Mouse (Mus musculus) C2C12 (cell line): ENCODE data around the gene Afmid. TPM values are rescaled to one million over a fixed set of nuclear protein-coding genes. Genes with fewer than 3 reads are reported as not detected.

Source experiments
- H3K27me3 ChIP-seq: one replicate; pipeline ENCODE4 v1.6.1; 2011; ENCODE audit not compliant: control insufficient read depth, insufficient read depth, insufficient read length
- H3K36me3 ChIP-seq: one replicate; pipeline ENCODE4 v1.6.1; 2011; ENCODE audit not compliant: control insufficient read depth, insufficient read depth
- H3K4me3 ChIP-seq: one replicate; pipeline ENCODE4 v1.5.1; 2011; ENCODE audit warnings: mild to moderate bottlenecking, control low read depth; ENCODE audit not compliant: poor library complexity, insufficient read depth, severe bottlenecking
- H3K79me2 ChIP-seq: one replicate; pipeline ENCODE4 v1.6.1; 2011; ENCODE audit not compliant: control insufficient read depth, insufficient read depth
- H3K79me3 ChIP-seq: one replicate; pipeline ENCODE4 v1.6.1; 2011; ENCODE audit warnings: low read depth, control low read depth
- H3ac ChIP-seq: one replicate; pipeline ENCODE3; 2011; ENCODE audit warnings: low read depth; ENCODE audit not compliant: control insufficient read depth, insufficient read length
- CEBPB ChIP-seq: IDR thresholded peaks from one replicate; pipeline ENCODE4 v1.6.1; 2011; ENCODE audit warnings: low read depth, mild to moderate bottlenecking, control low read depth, moderate library complexity
- CTCF ChIP-seq: IDR thresholded peaks from one replicate; pipeline ENCODE4 v1.5.1; 2011; ENCODE audit not compliant: control insufficient read depth, insufficient read depth, insufficient read length
- FOSL1 ChIP-seq: IDR thresholded peaks from one replicate; pipeline ENCODE4 v1.8.0; 2011; ENCODE audit warnings: mild to moderate bottlenecking, low read length; ENCODE audit not compliant: poor library complexity, insufficient read depth, severe bottlenecking
- MAX ChIP-seq: IDR thresholded peaks from one replicate; pipeline ENCODE4 v1.6.1; 2011; ENCODE audit warnings: mild to moderate bottlenecking, control low read depth
- MYOD1 ChIP-seq: IDR thresholded peaks from one replicate; pipeline ENCODE4 v1.6.1; 2011; ENCODE audit warnings: low read depth; ENCODE audit not compliant: control insufficient read depth, insufficient read length
- MYOG ChIP-seq: IDR thresholded peaks from one replicate; pipeline ENCODE4 v1.6.1; 2011; ENCODE audit not compliant: control insufficient read depth, insufficient read length; ENCODE audit errors: extremely low read depth
- USF1 ChIP-seq: IDR thresholded peaks from one replicate; pipeline ENCODE4 v1.6.1; 2011; ENCODE audit warnings: low read depth, mild to moderate bottlenecking, control low read depth, moderate library complexity
- polyA plus RNA-seq: library from polyadenylated mRNA; unstranded; fragments of >200 nt; fragmentation: generic; extraction: Trizol; gene quantifications from one replicate; pipeline ENCODE4 v1.2.1, GENCODE M21; 2012; ENCODE audit warnings: missing spikeins

Gene Afmid
- polyA plus RNA-seq, 1 experiment: 3.2 TPM

GRCm38 (mm10) chr11:117879676-117880075 is 54.0 kb downstream of the Afmid start:
- no peak for TF ChIP-seq CTCF
- peak; percentile 65 for TF ChIP-seq CEBPB
- H3K79me3 ChIP-seq: no peaks in the 10 kb centered on the region
- no peaks in the 10 kb centered on the region for H3K27me3 ChIP-seq
- no peak overlapping the region for H3ac ChIP-seq
- no peak overlapping the region for H3K4me3 ChIP-seq
- no peaks in the 10 kb centered on the region for H3K36me3 ChIP-seq
- no peaks in the 10 kb centered on the region for H3K79me2 ChIP-seq

GRCm38 (mm10) chr11:117880336-117880976 is 54.7 kb downstream of the Afmid start:
- no peak for TF ChIP-seq MAX
- no peak for TF ChIP-seq CEBPB
- no peak for TF ChIP-seq CTCF
- no peak for TF ChIP-seq MYOG
- no peak for TF ChIP-seq FOSL1
- TF ChIP-seq MYOD1: no peak
- TF ChIP-seq USF1: no peak
- no peaks in the 10 kb centered on the region for H3K36me3 ChIP-seq
- H3K4me3 ChIP-seq: no peak overlapping the region
- H3K79me2 ChIP-seq: no peaks in the 10 kb centered on the region
- H3K79me3 ChIP-seq: no peaks in the 10 kb centered on the region
- no peaks in the 10 kb centered on the region for H3K27me3 ChIP-seq
- no peak overlapping the region for H3ac ChIP-seq

GRCm38 (mm10) chr11:117880977-117881358 is 55.2 kb downstream of the Afmid start:
- H3K27me3 ChIP-seq: no peaks in the 10 kb centered on the region
- TF ChIP-seq MYOD1: no peak
- peak; percentile 32 for TF ChIP-seq USF1
- H3K79me3 ChIP-seq: no peaks in the 10 kb centered on the region
- no peaks in the 10 kb centered on the region for H3K36me3 ChIP-seq
- H3K79me2 ChIP-seq: no peaks in the 10 kb centered on the region
- no peak overlapping the region for H3K4me3 ChIP-seq
- H3ac ChIP-seq: no peak overlapping the region

GRCm38 (mm10) chr11:117881787-117882186 is 56.1 kb downstream of the Afmid start:
- H3K4me3 ChIP-seq: no peak overlapping the region
- H3K36me3 ChIP-seq: no peaks in the 10 kb centered on the region
- no peaks in the 10 kb centered on the region for H3K79me3 ChIP-seq
- H3ac ChIP-seq: no peak overlapping the region
- TF ChIP-seq USF1: no peak
- no peak for TF ChIP-seq MYOG
- no peaks in the 10 kb centered on the region for H3K79me2 ChIP-seq
- H3K27me3 ChIP-seq: no peaks in the 10 kb centered on the region

GRCm38 (mm10) chr11:117882208-117882607 is 56.5 kb downstream of the Afmid start:
- Histone ChIP-seq H3K27me3 (no peaks in the 10 kb centered on the region), H3K36me3 (no peaks in the 10 kb centered on the region), H3K4me3 (no peak overlapping the region), H3K79me3 (no peaks in the 10 kb centered on the region), H3ac (no peak overlapping the region), H3K79me2 (no peaks in the 10 kb centered on the region)
- no peak for TF ChIP-seq CEBPB
- no peak for TF ChIP-seq CTCF
- TF ChIP-seq USF1: no peak
- TF ChIP-seq MAX: no peak
- no peak for TF ChIP-seq MYOD1
- no peak for TF ChIP-seq MYOG
- TF ChIP-seq FOSL1: no peak

GRCm38 (mm10) chr11:117886000-117886399 is 60.3 kb downstream of the Afmid start:
- no peak for TF ChIP-seq CEBPB
- no peak for TF ChIP-seq MAX
- TF ChIP-seq MYOG: no peak
- TF ChIP-seq FOSL1: no peak
- no peak for TF ChIP-seq CTCF
- no peak for TF ChIP-seq MYOD1
- TF ChIP-seq USF1: no peak
- H3K79me3 ChIP-seq: no peaks in the 10 kb centered on the region
- H3K79me2 ChIP-seq: no peaks in the 10 kb centered on the region
- no peaks in the 10 kb centered on the region for H3K36me3 ChIP-seq
- H3K27me3 ChIP-seq: no peaks in the 10 kb centered on the region
- H3K4me3 ChIP-seq: no peak overlapping the region
- H3ac ChIP-seq: no peak overlapping the region
